Mouse (Mus musculus) adipocyte (in vitro differentiated cells): Measurements from ENCODE around the gene Gucy1b1.

Experiments used
- DNase-seq: peaks from one replicate; pipeline ENCODE4 v3.0.0-alpha.2; 2016; ENCODE audit warnings: low spot score

Gene Gucy1b1

GRCm38 (mm10) chr3:82074201-82074851 is at the start of gene Gucy1b1:
TSS of gene Gucy1b1 (minus strand) at chr3:82074689.
- DNase-seq, result no peak

- DNase-seq, result no peak
Measured at GRCm38 (mm10) chr3:82118916-82119315, 44.4 kb upstream of the Gucy1b1 start.

GRCm38 (mm10) chr3:82112439-82112838 is 38.0 kb upstream of the Gucy1b1 start:
- DNase-seq, result no peak

DNA sequence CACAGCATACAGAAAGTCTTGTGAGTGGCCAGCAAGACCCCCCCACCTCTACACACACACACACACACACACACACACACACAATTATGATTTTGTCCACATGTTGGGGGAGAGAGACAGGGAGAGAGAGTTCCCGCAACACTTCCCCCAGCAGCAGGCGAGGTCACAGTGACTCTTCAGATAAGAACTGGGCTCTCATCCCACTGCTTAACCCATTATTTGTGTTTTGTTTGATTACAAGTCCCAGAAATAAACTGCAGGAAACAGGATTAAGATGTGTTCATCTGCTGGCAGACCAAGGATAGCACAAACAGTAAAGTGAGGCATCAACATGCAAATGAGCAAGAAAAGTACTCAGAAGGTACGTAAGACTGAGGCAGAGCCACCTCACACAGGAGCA is 37.5 kb upstream of the Gucy1b1 start:
- no peak for DNase-seq

DNA sequence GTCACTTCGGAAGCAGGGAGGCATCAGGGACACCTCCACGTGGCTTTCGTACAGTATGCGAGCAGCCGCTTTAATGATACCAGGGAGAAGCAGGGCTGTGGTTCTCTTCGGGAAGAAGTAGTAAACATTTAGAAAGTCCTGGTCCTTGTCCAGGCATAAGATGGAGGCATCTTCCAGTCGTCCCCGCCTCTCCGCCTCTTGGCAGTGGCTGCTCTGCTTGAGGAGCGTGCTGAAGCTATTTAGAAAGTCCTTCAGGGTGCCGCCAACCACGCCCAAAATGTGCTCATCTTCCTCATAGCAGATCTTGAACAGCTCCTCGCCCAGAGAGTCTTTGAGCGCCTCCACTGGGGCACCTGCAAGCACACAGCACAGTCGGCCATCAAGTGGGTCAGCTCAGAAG is 34.5 kb upstream of the Gucy1b1 start:
- no peak for DNase-seq

- no peak for DNase-seq
Measured at GRCm38 (mm10) chr3:82104229-82104628, 29.7 kb upstream of the Gucy1b1 start.

GRCm38 (mm10) chr3:82099127-82099526 is 24.6 kb upstream of the Gucy1b1 start:
- DNase-seq, result no peak

- DNase-seq, result no peak
Measured at GRCm38 (mm10) chr3:82096801-82097200, 22.3 kb upstream of the Gucy1b1 start.

- no peak for DNase-seq
Measured at GRCm38 (mm10) chr3:82073741-82074181, 728 bp downstream of the Gucy1b1 start.

- no peak for DNase-seq
Measured at GRCm38 (mm10) chr3:82067830-82068229, 6.7 kb downstream of the Gucy1b1 start.

- no peak for DNase-seq
Measured at GRCm38 (mm10) chr3:82061402-82062180, 12.9 kb downstream of the Gucy1b1 start.

DNA sequence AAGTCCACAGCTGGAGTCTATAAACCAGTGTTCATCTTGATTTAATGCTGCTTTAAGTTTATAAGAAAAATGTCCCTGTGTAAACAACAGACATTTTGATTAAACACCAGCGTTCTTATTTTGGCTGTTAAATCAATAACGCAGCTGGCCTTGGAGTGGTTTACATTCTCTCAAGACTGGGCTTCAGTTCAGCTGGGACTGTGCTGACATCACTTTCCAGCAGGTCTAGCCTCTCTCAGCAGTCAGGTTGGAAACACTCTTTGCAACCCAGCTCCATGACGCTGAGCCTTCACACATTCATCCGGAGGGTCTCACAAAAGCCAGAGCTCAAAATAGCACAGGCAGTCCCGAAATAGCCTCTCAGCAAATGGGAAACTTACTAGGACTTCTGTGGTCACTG is 17.3 kb downstream of the Gucy1b1 start:
- DNase-seq, result no peak

DNA sequence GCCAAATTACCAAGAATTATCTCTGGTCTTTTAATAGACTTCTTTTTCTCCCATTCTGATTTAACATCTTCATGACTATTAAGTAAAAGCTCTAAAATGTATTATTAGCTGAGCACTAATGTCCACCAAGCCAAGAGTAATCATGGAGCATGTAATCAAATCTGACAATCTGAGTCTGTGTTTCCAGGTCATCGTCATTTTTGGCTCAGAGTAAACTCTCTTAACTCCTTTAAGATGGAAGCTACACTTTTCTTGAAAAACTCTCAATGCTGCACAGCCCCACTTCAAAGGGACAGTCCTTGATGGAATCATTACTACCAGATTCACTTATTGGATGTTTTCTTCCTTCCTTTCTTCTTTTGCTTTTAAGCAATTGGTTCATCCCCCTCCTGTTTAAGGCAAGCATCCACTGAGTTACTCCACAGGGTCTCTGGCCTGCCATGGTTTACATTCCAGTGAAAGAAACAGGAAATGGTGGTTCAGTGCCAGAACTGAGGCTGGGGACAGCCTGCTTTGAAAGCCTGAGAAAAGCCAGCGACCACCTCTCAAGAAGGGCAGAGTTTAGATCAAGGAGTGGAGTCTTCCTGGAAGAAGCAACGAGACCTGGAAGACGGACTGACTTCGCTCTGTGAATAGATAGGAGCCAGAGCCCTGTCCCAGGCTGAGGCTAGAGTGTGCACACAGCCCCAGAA is 20.1 kb downstream of the Gucy1b1 start:
- no peak for DNase-seq

DNA sequence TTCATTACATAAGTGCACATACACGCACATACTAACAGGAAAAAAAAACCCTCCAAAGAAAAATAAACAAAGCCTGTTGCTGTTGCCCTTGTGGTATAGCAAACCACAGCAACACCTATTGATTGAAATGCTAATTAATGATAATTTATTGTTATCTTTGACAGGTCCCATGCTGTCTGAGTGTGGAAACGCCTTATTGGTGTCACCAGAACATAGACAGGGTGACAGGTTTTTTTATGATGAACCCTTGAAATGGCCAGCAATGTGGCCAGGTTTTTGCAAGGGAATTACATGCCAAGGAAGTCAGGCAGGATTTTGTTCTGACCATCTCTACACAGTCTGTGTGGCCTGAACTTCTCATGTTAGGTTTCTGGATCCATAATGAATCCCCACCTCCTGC is 22.5 kb downstream of the Gucy1b1 start:
- DNase-seq, result no peak

GRCm38 (mm10) chr3:82051468-82051867 is 23.0 kb downstream of the Gucy1b1 start:
- DNase-seq, result no peak

GRCm38 (mm10) chr3:82048681-82049080 is 25.8 kb downstream of the Gucy1b1 start:
- DNase-seq, result no peak

GRCm38 (mm10) chr3:82048078-82048477 is 26.4 kb downstream of the Gucy1b1 start:
- no peak for DNase-seq

GRCm38 (mm10) chr3:82047100-82047753 is 27.3 kb downstream of the Gucy1b1 start:
- peak; percentile 45 for DNase-seq

DNA sequence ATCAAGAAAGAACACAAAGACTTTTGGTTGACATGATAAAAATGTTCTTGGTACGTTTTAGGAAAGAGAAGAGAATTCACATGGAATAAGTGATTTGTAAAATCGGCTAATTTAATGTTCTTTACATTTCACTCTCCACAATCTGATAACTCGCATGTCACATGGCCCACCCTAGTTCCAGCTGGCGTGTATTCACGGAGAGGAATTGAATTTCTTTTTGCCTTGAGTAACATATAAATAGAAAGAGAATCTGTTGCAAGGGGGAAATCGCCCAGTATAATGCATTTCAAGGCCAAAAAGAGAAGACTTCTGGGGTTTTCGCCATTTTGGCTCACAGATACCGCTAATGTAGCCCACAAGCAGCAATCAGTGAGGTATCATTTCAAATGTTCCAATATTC is 28.4 kb downstream of the Gucy1b1 start:
- no peak for DNase-seq

DNA sequence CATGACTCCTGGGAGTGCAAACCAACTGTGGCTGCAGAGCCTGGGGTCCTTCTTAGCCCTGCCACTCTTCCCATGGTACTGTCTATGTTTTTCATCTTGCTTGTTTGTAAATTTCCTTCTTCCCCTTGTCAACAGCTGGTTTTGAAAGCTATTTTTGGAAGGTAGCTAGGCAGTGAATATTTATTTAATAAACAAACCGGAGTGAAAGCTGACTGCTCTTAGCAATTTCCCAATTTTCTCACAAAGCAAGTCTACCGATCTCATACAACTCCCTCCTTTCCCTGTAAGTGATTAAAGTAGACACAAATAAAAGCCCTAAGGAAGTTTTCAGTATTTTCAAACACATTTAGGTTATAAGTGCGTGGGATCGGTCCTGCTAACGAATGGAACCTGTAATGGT is 29.6 kb downstream of the Gucy1b1 start:
- DNase-seq, result no peak

DNA sequence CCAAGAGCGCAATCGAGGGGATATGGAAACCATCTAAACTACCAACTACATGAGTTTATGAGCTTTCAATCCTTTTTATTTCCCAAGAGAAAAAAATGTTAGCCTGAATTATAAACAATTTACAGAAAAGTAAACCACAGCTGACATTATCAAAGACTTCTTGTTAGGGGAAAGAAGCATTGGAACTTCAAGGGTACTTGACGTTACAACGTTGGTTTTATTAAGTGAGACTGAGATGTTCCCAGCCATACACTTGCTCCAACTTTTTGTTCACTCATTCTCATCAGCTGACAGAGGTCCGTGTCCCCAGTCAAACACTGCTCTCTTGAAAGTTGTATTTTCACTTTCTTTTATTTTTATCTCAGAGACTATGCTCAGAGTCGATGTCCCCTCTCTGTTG is 30.8 kb downstream of the Gucy1b1 start:
- DNase-seq, result no peak

DNA sequence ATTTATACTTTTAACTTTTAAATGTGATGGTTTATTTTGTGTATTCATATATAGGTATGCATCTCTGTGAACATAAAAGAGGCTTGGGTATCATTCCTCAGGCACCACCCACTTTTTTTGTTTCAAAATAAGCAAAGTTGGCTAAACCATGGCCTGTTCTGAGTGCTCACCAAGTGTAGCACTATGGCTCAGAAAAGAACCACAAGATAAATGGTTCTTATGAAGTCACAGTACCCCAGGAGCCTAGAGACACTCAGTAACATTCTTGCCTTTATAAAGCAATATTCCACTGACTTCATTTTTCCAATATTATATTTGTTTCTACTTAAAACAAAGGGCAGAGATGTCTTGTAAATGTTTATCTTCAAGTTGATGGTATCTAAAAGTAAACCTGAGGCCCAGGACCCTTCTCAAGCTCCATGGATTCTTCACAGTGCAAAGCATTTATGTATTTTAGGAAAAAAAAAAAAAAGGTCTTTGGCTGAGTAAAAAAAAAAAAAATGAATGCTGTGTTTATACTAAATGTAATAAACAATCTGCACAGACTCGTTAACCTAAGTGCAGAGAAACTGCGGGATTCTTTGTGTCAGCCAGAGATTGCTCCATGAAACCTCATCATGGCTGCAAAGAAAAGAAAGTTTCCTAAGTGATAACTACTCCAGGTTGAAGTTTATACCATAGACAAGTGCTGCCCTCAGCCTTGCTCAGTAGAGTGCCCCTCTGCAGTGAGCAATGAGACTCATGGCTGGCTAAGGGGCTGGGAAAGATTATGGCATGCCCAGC is 38.0 kb downstream of the Gucy1b1 start:
- DNase-seq, result no peak
